Mouse (Mus musculus) ES-E14 (cell line): ENCODE results near the gene Luc7l3.

Source experiments
- CHD2 ChIP-seq: IDR thresholded peaks from 2 replicates; pipeline ENCODE4 v1.6.1; 2014; ENCODE audit warnings: mild to moderate bottlenecking, low read depth, low read length, inconsistent platforms
- HCFC1 ChIP-seq: IDR thresholded peaks from 2 replicates; pipeline ENCODE4 v1.6.1; 2012; ENCODE audit warnings: low read length, inconsistent platforms, borderline replicate concordance; ENCODE audit not compliant: insufficient read depth

- no peak for TF ChIP-seq HCFC1
- TF ChIP-seq CHD2 = no peak
Observed at GRCm38 (mm10) chr11:94317515-94317914, 4.3 kb downstream of the Luc7l3 start.
